8 mouse cellular contexts compared by ENCODE assay signal in the genomic region with DNA sequence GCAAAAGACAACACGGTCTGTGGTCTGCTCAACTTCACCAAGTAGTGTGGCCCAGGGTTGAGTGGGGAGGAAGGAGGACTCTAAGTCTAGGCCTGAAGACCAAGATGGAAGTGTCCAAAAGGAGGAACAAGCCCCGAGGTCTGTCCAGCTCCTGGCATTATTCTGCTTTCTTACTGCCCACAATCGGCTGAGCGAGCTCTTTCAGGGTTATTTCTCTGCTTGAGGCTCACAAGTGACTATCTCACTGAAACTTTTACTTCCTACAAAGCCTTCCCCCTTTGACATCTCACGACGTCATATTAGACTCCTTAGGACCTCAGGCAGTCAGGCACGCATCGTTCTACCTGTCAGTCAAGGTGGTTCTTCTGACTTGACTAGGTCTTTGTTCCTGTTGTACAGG. TPM values are rescaled to one million over a fixed set of nuclear protein-coding genes. Genes with fewer than 3 reads are reported as not detected.
DNase-seq lines count a peak whose midpoint lies in the region; ATAC-seq and TF ChIP-seq lines count a peak whose summit lies in the region.

No protein-coding gene starts in this region.

- no peaks in the 10 kb centered on the region for H3K9me3 ChIP-seq in heart, embryonic 15.5 days (replicated peaks)
- H3K9me3 ChIP-seq in lung, embryonic 16.5 days (ENCODE audit: control insufficient read depth, low read length): no peaks in the 10 kb centered on the region
- H3K9me3 ChIP-seq in stomach, embryonic 15.5 days: no peaks in the 10 kb centered on the region

- peak overlapping the region; percentile 66; the same call in 1 of the 2 replicates for H3K4me3 ChIP-seq in kidney, adult 2 months (ENCODE audit: insufficient read depth, low read depth, low read length)
- H3K4me3 ChIP-seq in bone marrow, adult 2 months (replicated peaks; ENCODE audit: control insufficient read depth, low read depth, low read length): peak overlapping the region; percentile 41
- H3K4me3 ChIP-seq in heart, embryonic 15.5 days: peak overlapping the region; percentile 68
- peak overlapping the region; percentile 80 for H3K4me3 ChIP-seq in lung, embryonic 16.5 days (ENCODE audit: low read length)
- peak overlapping the region; percentile 69 for H3K4me3 ChIP-seq in stomach, embryonic 15.5 days (replicated peaks)

- TF ChIP-seq POLR2A in kidney, adult 2 months (IDR thresholded peaks at IDR 0.05; ENCODE audit: low read depth, low read length): no peak
- no peak for TF ChIP-seq POLR2A in bone marrow, adult 2 months (IDR thresholded peaks at IDR 0.05; ENCODE audit: borderline replicate concordance, control insufficient read depth, low read depth, low read length)

- peak overlapping the region; percentile 65; the same call in 1 of the 2 replicates for H3K27ac ChIP-seq in kidney, adult 2 months (ENCODE audit: insufficient read depth, low read depth, low read length)
- H3K27ac ChIP-seq in bone marrow, adult 2 months (ENCODE audit: control insufficient read depth, insufficient read depth, low read depth, low read length, poor library complexity): 0 out of 2 replicates have a peak overlapping the region, but pooled peaks have one; percentile 1
- no peak overlapping the region; the same call in 1 of the 2 replicates for H3K27ac ChIP-seq in heart, embryonic 15.5 days
- H3K27ac ChIP-seq in lung, embryonic 16.5 days (ENCODE audit: low read length): peak overlapping the region; percentile 50
- peak overlapping the region; percentile 63 for H3K27ac ChIP-seq in stomach, embryonic 15.5 days

- no peak for TF ChIP-seq CTCF in kidney, adult 2 months (conservative IDR thresholded peaks at IDR 0.05; ENCODE audit: insufficient read depth, insufficient read length, low read depth, low read length)
- no peak for TF ChIP-seq CTCF in bone marrow, adult 2 months (IDR thresholded peaks at IDR 0.05; ENCODE audit: control insufficient read depth, insufficient read depth, low read length)

- WGBS in kidney, adult 2 months: 57% methylated on average over 8 of the region's 8 CpGs
- WGBS in bone marrow, adult 2 months: 24% methylated on average over 8 of the region's 8 CpGs
- WGBS in heart, embryonic 15.5 days: 62% methylated on average over 8 of the region's 8 CpGs
- 62% methylated on average over 8 of the region's 8 CpGs for WGBS in lung, embryonic 16.5 days
- whole genome bisulfite sequencing in stomach, embryonic 15.5 days: 64% methylated on average over 8 of the region's 8 CpGs

- peak overlapping the region; percentile 92 for H3K4me2 ChIP-seq in heart, embryonic 15.5 days
- peak overlapping the region; percentile 98 for H3K4me2 ChIP-seq in lung, embryonic 16.5 days (ENCODE audit: low read depth, low read length)
- H3K4me2 ChIP-seq in stomach, embryonic 15.5 days: peak overlapping the region; percentile 92

- ATAC-seq in heart, embryonic 15.5 days (replicated peaks; ENCODE audit: insufficient number of reproducible peaks, insufficient read depth, low FRiP score, low read depth): no peak; the same call in 1 of the 2 replicates
- no peak for ATAC-seq in lung, embryonic 16.5 days (ENCODE audit: low read depth)
- no peak for ATAC-seq in stomach, embryonic 15.5 days (ENCODE audit: insufficient read depth, low FRiP score, low read depth)

- H3K9ac ChIP-seq in heart, embryonic 15.5 days: peak overlapping the region; percentile 81; the same call in 1 of the 2 replicates
- peak overlapping the region; percentile 78 for H3K9ac ChIP-seq in lung, embryonic 16.5 days (ENCODE audit: low read length)
- H3K9ac ChIP-seq in stomach, embryonic 15.5 days: peak overlapping the region; percentile 17; the same call in 1 of the 2 replicates

- no peaks in the 10 kb centered on the region for H3K36me3 ChIP-seq in kidney, adult 2 months (ENCODE audit: control insufficient read depth, insufficient read depth, low read length)
- no peaks in the 10 kb centered on the region for H3K36me3 ChIP-seq in heart, embryonic 15.5 days
- no peaks in the 10 kb centered on the region for H3K36me3 ChIP-seq in lung, embryonic 16.5 days (ENCODE audit: control insufficient read depth, insufficient read depth, low read length)
- H3K36me3 ChIP-seq in stomach, embryonic 15.5 days: no peaks in the 10 kb centered on the region

- H3K27me3 ChIP-seq in kidney, adult 2 months (replicated peaks; ENCODE audit: control insufficient read depth, insufficient read depth, low read length): no peaks in the 10 kb centered on the region
- no peaks in the 10 kb centered on the region for H3K27me3 ChIP-seq in heart, embryonic 15.5 days
- no peaks in the 10 kb centered on the region for H3K27me3 ChIP-seq in lung, embryonic 16.5 days (ENCODE audit: control insufficient read depth, insufficient read depth, low read depth, low read length)
- H3K27me3 ChIP-seq in stomach, embryonic 15.5 days (replicated peaks): no peaks in the 10 kb centered on the region

- H3K4me1 ChIP-seq in kidney, adult 2 months (ENCODE audit: control insufficient read depth, insufficient read depth, low read length): peaks cover 15% of the 10 kb centered on the region; the same call in 1 of the 2 replicates
- no peaks in the 10 kb centered on the region for H3K4me1 ChIP-seq in bone marrow, adult 2 months (ENCODE audit: control insufficient read depth, insufficient read depth, low read length)
- H3K4me1 ChIP-seq in heart, embryonic 15.5 days (replicated peaks): peaks cover 17% of the 10 kb centered on the region
- peaks cover 17% of the 10 kb centered on the region for H3K4me1 ChIP-seq in lung, embryonic 16.5 days (replicated peaks; ENCODE audit: control insufficient read depth, insufficient read depth, low read length)
- H3K4me1 ChIP-seq in stomach, embryonic 15.5 days: peaks cover 11% of the 10 kb centered on the region

- peak; percentile 17 for DNase-seq in kidney, adult 2 months
- no peak for DNase-seq in kidney, postnatal 25 days
- no peak for DNase-seq in urinary bladder, postnatal 4 days (ENCODE audit: low spot score in 2 of 2)
- DNase-seq in adrenal gland, adult 8-10 months: no peak

RNA-seq across cellular contexts. Expression of gene Prkar2a, which starts 2.3 kb away (rescaled TPM):
- 19.0 and 19.8 TPM in 2 replicates for polyA plus RNA-seq in kidney, adult 2 months (2012; rRNA removed)
- 3.8 and 10.6 TPM in 2 replicates for polyA plus RNA-seq in bone marrow, adult 2 months (2011; ENCODE audit: insufficient read depth, insufficient read length, low replicate concordance, missing spikeins)
- 25.7 and 26.8 TPM in 2 replicates for polyA plus RNA-seq in heart, embryonic 15.5 days (2015; fragmentation: Nextera tagmentation; extraction: Ambion mirVana)
- 13.1 and 14.8 TPM in 2 replicates for polyA plus RNA-seq in lung, embryonic 16.5 days (2015; fragmentation: Nextera tagmentation; extraction: Ambion mirVana)
- polyA plus RNA-seq in stomach, embryonic 15.5 days (2015; fragmentation: Nextera tagmentation; extraction: Ambion mirVana): 32.9 and 39.3 TPM in 2 replicates
- 10 to 100 TPM; 29.9 to 45.0 (median 33.7) TPM for total RNA-seq in adrenal gland, adult 8-10 months (2022)

RNA-seq across cellular contexts. Expression of gene Slc25a20, which starts 29.5 kb away (rescaled TPM):
- polyA plus RNA-seq in kidney, adult 2 months (2012; rRNA removed): 34.7 and 42.2 TPM in 2 replicates
- polyA plus RNA-seq in bone marrow, adult 2 months (2011; ENCODE audit: insufficient read depth, insufficient read length, low replicate concordance, missing spikeins): 8.4 and 13.7 TPM in 2 replicates
- 73.4 and 74.6 TPM in 2 replicates for polyA plus RNA-seq in heart, embryonic 15.5 days (2015; fragmentation: Nextera tagmentation; extraction: Ambion mirVana)
- 44.8 and 46.8 TPM in 2 replicates for polyA plus RNA-seq in lung, embryonic 16.5 days (2015; fragmentation: Nextera tagmentation; extraction: Ambion mirVana)
- 40.5 and 51.1 TPM in 2 replicates for polyA plus RNA-seq in stomach, embryonic 15.5 days (2015; fragmentation: Nextera tagmentation; extraction: Ambion mirVana)
- 100 to 1,000 TPM in 1 of 4 experiments, 10 to 100 TPM in 3; 71.4 to 108 (median 90.9) TPM for total RNA-seq in adrenal gland, adult 8-10 months (2022)

RNA-seq across cellular contexts. Expression of gene Arih2, which starts 42.2 kb away (rescaled TPM):
- polyA plus RNA-seq in kidney, adult 2 months (2012; rRNA removed): 34.9 and 36.9 TPM in 2 replicates
- 28.5 and 29.4 TPM in 2 replicates for polyA plus RNA-seq in bone marrow, adult 2 months (2011; ENCODE audit: insufficient read depth, insufficient read length, low replicate concordance, missing spikeins)
- polyA plus RNA-seq in heart, embryonic 15.5 days (2015; fragmentation: Nextera tagmentation; extraction: Ambion mirVana): 38.3 and 47.1 TPM in 2 replicates
- 44.3 and 46.7 TPM in 2 replicates for polyA plus RNA-seq in lung, embryonic 16.5 days (2015; fragmentation: Nextera tagmentation; extraction: Ambion mirVana)
- polyA plus RNA-seq in stomach, embryonic 15.5 days (2015; fragmentation: Nextera tagmentation; extraction: Ambion mirVana): 42.0 and 43.5 TPM in 2 replicates
- total RNA-seq in adrenal gland, adult 8-10 months (2022): 10 to 100 TPM; 53.4 to 73.7 (median 61.0) TPM

Comparison
In these comparisons a context has a peak if more than half of its experiments do, and no peak if none do; other contexts are left out.
1. H3K9ac ChIP-seq: peak in every context shown above with its lines; median percentile 81 in heart, embryonic 15.5 days; 78 in lung, embryonic 16.5 days; 17 in stomach, embryonic 15.5 days.